Mouse (Mus musculus) kidney, adult 18-20 months (tissue): ENCODE measurements around the gene Rgsl1.

Source experiments
- DNase-seq: peaks from one replicate; pipeline ENCODE4 v3.0.0; 2021

Gene Rgsl1

DNA sequence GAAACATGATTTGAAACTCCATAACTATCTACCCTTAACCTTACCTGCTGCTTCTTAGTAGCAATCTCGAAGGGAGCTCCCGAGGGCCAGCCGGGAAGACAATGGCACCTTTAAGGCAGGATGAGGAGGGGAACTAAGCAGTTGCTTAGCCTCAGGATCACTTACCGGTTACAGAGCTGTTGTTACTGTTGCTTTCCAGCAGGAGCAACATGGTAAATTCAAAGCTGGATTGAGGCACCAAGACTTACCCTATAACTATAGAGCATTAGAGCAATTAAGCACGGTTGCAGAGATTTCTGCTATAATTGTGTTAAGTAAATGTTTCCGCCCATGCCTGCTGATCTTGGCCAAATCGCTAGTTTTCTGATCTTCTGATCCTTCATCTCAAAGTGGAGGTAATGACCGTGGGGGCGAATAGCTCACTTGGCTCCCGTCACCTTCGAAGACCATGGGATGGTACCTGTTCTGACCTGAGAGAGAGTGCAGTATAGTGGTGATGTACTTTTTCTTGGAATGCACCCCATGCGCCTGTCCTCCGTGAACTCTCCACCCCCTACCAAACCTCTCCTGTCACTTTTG lies 104.4 kb downstream of the Rgsl1 start:
- DNase-seq: no peak

DNA sequence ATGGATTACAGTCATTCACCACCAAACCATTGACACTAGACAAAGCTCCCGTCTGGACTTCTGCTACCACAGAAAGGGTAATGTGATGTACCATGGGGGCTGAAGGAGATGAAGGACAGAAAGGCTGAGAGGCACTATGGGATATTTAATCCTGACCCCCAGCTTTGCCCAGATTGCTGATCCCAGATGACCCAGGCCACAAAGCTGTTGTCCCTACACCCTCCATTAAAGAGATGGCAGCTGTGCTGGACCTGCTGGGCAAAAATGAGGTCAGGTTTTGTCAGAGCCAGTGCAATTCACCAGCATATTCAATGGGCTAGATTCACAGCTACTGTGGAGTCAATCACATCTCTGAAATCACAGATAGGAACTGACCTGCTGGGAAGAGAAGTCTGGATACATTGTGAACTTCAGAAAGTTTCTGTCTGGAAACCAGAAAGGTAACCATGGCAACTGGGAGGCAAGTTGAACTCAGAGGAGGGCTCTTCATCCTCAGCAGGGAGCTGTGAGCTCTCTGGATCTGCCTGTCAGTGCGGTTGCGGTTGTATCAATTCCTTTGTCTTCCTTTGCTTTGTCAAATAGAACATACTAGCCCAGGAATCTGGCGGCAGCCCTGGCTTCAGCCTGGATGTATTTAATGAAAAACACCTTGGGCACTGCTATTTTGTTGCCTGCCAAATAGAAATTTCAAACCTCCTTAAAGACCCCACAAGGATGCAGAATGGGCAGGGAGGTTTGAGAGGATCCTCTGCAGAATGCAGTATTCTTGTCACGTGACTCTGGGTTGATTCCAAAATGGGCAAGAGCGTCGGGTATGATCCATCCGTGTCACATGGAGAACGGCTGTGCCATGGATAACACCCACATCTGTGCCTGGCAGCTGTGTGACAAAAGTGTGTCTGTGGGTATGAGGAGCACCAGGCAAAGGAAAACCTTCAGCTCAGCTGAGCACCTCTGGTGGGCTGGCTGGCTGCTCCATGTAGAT lies 106.5 kb downstream of the Rgsl1 start:
- DNase-seq: no peak

DNA sequence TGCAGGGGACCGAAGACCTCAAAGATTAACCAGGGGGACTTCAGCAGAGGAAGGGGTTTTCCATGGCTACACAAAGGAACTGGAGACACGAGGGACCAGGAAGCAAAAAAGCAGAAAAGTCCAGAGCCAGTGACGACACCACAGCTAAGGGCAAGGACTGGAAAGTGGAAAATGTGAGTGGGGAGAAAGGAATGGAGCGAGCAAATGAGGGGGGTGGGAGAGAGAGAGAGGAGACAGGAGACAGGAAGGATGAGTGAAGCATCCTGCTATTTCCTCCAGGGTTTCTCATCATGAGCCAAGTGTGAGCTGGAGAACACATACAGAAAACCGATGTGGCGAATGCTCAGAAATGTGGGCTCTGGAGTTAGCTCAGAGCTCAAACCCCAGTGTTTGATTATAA lies 107.8 kb downstream of the Rgsl1 start:
- no peak for DNase-seq

DNA sequence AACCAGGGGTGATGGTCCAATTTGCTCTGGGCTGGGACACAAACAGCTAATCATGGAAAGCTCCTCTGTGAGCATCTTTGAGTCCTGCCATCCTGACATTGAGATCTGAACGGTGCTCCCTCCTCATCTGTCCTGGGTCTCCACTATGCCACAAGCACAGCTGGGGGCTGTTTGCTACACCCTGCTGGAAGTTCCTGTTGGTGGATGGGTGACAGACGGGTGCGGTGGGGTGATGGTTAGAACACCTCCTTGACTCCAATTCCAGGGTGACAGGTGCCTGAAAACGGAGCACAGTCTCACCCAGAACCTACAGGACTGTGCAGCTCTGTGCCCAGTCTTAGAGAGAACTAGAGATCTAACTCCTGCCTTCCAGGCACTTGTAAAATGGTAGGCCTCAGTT lies 109.1 kb downstream of the Rgsl1 start:
- no peak for DNase-seq

DNA sequence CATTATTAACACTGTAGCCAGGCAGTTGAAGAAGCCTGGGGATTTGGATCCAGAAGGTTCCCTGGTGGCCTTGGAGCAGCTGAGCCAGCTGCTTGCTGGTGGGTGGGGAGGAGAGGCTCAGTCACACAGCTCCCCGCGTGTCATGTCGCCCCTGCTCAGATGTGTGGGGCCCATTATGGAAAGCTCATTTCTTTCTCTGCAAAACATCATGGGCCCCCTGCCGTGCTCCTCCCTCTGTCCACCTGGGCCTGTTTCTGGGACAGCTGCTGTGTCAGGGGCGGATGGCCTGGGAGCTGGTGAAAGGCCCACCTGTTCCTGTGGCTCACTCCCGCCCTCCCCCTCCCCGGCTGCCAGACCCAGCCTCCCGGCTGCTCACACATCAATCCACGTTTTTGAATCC lies 110.8 kb downstream of the Rgsl1 start:
- no peak for DNase-seq

DNA sequence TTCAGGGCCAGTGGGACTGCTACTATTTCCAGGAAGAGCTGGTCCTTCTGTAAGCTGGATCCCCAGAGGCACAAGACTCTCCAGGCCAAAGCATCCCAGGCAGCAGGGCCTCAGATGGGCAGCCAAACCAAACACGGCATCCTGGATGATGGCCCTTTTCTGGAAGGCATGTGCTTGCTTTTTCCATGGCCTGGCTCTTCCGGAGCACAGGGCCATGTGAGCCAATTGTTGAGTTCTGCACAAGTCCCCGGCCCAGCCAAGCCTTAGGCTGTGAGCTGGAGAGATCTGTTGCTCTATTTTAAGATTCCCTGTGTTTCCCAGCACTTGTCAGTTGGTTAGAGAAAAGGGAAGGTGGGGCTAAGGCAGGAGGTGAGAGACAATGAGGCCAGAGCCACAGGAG lies 113.3 kb downstream of the Rgsl1 start:
- peak; percentile 25 for DNase-seq

DNA sequence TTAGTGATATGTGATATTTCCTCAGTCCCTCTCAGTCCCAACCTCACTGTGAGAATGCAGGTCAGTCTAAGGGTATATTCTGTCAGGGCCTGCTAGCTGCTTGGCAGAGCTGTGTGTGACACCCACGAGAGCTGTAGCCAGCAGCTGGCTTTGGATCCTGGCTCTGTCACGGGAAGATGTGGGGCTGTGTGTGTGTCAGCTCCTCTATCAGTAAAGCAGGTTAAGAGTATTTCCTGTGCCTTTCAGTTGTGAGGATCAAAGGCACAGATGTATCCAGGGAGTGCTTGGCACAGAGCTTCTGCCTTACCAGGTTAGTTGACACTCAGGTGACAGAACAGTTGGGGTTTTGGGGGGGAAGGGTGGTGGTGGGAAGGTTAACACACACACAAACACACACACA lies 114.1 kb downstream of the Rgsl1 start:
- DNase-seq: no peak
